Mouse (Mus musculus): ENCODE measurements at regions not wholly inside any gene's neighbourhood (a gene's known extent, or its start where the extent isn't known, plus 50 kb on each side); places are given as distances from the start of the nearest gene placed in this dataset.

DNA sequence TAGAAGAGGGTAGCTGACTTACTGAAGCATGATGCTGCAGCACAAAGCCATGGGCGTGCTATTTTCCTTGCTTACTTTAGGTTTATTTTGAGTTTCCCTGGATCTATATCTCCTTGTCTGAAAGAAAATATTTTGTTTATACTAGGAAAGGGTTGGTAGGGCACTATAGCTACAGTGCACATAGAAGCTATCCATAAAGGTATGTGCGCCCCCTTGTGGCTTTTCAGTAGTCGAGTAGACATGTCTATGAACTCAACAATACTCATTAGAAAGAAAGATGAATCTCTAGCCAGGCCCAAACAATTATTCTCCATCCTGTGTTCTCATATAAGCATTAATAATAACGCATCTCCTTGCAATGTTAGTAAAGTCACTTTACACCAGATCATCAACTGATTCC is 114.3 kb downstream of the Rab38 start:
- DNase-seq = peak; percentile 21 to 48

DNA sequence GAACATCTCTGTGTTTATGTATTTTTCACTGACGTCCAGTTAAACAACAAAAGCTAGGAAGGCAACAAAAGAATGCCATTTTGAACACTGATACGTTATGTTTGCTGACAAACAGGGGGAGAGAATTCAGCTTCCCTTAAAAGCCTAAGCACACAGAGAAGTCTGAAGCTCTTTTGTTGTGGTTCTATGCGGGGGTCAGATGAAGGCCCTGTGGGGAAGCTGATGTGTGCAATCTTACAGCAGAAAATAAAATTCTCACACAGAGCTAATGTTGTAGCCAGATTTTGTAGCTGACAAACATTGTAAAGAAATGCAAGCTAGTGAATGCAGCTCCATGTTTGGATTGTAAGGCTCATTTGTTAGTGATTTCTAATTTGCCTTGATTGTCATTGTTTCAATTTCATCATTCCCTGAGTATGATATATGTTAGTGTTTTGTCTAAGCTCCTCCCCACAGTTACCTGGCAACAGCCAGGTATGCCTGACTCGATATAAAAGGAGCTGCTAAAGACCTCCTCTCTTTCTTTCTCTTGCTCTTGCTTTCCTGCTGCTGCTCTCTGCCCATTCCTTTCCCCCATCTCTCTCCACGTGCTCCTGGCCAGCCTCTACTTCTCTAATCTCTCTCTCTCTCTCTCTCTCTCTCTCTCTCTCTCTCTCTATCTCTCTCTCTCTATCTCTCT is 115.0 kb downstream of the Rab38 start:
- no peak for DNase-seq

DNA sequence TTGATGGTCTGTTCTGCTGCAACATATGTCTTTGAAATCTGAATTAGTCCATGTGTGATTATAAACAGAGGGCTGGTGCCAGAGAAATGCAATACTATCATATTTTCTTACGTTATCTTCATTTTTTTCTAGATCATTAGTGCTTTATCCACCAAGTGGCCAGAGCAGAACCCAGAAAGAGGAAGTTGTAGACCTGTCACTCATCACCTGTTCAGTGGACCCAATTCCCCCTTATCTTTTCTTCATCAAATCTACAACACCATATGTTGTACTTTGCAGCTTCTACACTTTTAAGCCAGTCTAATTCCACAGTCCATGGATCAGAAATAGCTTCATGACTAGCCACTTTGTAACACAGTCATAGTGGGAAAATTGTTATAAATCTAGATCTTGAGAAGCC is 145.0 kb downstream of the Rab38 start:
- no peak for DNase-seq

DNA sequence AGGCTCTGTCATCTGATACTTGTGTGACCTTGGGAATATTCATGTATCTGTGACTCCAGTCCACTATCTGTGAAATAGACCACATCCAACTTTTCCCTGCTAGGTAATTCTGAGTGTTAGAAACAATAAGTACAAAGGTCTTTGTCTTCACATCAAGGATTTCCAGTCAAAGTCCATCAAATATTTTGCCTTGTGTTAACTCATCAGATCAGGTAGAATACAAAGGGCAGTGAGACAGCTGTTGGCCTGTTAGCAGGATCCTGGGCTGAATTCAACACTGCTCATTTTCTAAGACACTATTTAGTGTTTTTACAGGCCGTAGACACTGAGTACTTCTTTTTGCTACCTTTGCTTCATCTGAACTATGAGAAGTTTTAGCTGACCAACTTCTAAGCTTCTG is 170.7 kb downstream of the Rab38 start:
- DNase-seq = no peak

Measured in heart, adult 18-20 months (tissue).